Mouse (Mus musculus): ENCODE results near the gene Nr1d1. TPM values are rescaled to one million over a fixed set of nuclear protein-coding genes. Genes with fewer than 3 reads are reported as not detected.

Gene Nr1d1
- total RNA-seq (2021), result 100 to 1,000 TPM in 1 of 2 experiments, 10 to 100 TPM in 1; 56.3 to 152 TPM
- long read RNA-seq, experiment 1, transcript Nr1d1-201 (8 exons, 2,721 nt), result major isoform, 30 of 54 reads
- long read RNA-seq, experiment 1, partial matches to known transcripts, result 21 of 54 reads
- long read RNA-seq, experiment 1, other reads (novel, unspliced or antisense), result 3 of 54 reads
- long read RNA-seq, experiment 2, transcript Nr1d1-201 (8 exons, 2,721 nt), result major isoform, 63 of 118 reads
- long read RNA-seq, experiment 2, partial matches to known transcripts, result 45 of 118 reads
- long read RNA-seq, experiment 2, other reads (novel, unspliced or antisense), result 10 of 118 reads

GRCm38 (mm10) chr11:98774582-98775347 is at the start of gene Nr1d1:
Gene Nr1d1 (minus strand): TSS chr11:98775333.
- intact Hi-C loops (cut with DNase I), result loop anchor here (1.0 to 5.0 kb wide), 2 partner anchors 9 to 397 kb away; no protein-coding TSS in a partner anchor
- TF ChIP-seq CTCF (IDR thresholded peaks at IDR 0.05), result no peak
- H3K4me3 ChIP-seq, result peak within 1 kb of the TSS; percentile 87
- peak within 1 kb of the TSS; percentile 100 for H3K27ac ChIP-seq
- DNase-seq, result no peak

GRCm38 (mm10) chr11:98820968-98821367 is 45.8 kb upstream of the Nr1d1 start:
- DNase-seq, result no peak
- TF ChIP-seq CTCF (IDR thresholded peaks at IDR 0.05), result no peak
- intact Hi-C loops (cut with DNase I), result no loop called here

GRCm38 (mm10) chr11:98816706-98817239 is 41.6 kb upstream of the Nr1d1 start:
- DNase-seq, result no peak
- H3K4me3 ChIP-seq, result no peak overlapping the region
- intact Hi-C loops (cut with DNase I), result no loop called here
- no peak for TF ChIP-seq CTCF (IDR thresholded peaks at IDR 0.05)
- 0 out of 2 replicates have a peak overlapping the region, but pooled peaks have one; percentile 5 for H3K27ac ChIP-seq

More at GRCm38 (mm10) chr11:98820968-98821367, 45.8 kb upstream of the Nr1d1 start:
- no peak overlapping the region for H3K27ac ChIP-seq
- H3K4me3 ChIP-seq, result no peak overlapping the region

- TF ChIP-seq CTCF (IDR thresholded peaks at IDR 0.05), result no peak
- Histone ChIP-seq H3K4me3 (peak overlapping the region; percentile 83), H3K27ac (peak overlapping the region; percentile 99)
- no peak for DNase-seq
- intact Hi-C loops (cut with DNase I), result no loop called here
Measured at GRCm38 (mm10) chr11:98810686-98811085, 35.6 kb upstream of the Nr1d1 start.

- DNase-seq, result peak; percentile 99
Measured at GRCm38 (mm10) chr11:98809457-98810290, 34.5 kb upstream of the Nr1d1 start.

GRCm38 (mm10) chr11:98808417-98808816 is 33.3 kb upstream of the Nr1d1 start:
- Histone ChIP-seq H3K27ac (peak overlapping the region; percentile 99), H3K4me3 (no peak overlapping the region; the same call in 1 of the 2 replicates)
- no peak for TF ChIP-seq CTCF (IDR thresholded peaks at IDR 0.05)
- intact Hi-C loops (cut with DNase I), result loop anchor here (2.0 kb wide), 1 partner anchor 14 kb away; the partner anchor contains the start of gene Msl1
- DNase-seq, result no peak

More at GRCm38 (mm10) chr11:98809457-98810290, 34.5 kb upstream of the Nr1d1 start:
- peak overlapping the region; percentile 99 for H3K27ac ChIP-seq
- intact Hi-C loops (cut with DNase I), result loop anchor here (2.0 kb wide), 1 partner anchor 15 kb away; the partner anchor contains the start of gene Msl1
- TF ChIP-seq CTCF (IDR thresholded peaks at IDR 0.05), result peak; percentile 49
- H3K4me3 ChIP-seq, result peak overlapping the region; percentile 83

- H3K27ac ChIP-seq, result peak within 1 kb of the TSS; percentile 21; the same call in 1 of the 2 replicates
- DNase-seq, result no peak
Measured at GRCm38 (mm10) chr11:98804605-98805004, 29.5 kb upstream of the Nr1d1 start, which contains the start of gene Casc3. Gene Casc3 (plus strand): TSS chr11:98804905.

GRCm38 (mm10) chr11:98797909-98798308 is 22.8 kb upstream of the Nr1d1 start:
- H3K27ac ChIP-seq, result peak overlapping the region; percentile 98
- no peak for DNase-seq
- TF ChIP-seq CTCF (IDR thresholded peaks at IDR 0.05), result no peak
- H3K4me3 ChIP-seq, result peak overlapping the region; percentile 95
- intact Hi-C loops (cut with DNase I), result no loop called here

More at GRCm38 (mm10) chr11:98804605-98805004, 29.5 kb upstream of the Nr1d1 start, which contains the start of gene Casc3:
- H3K4me3 ChIP-seq, result no peak within 1 kb of the TSS
- TF ChIP-seq CTCF (IDR thresholded peaks at IDR 0.05), result no peak
- intact Hi-C loops (cut with DNase I), result no loop called here

GRCm38 (mm10) chr11:98797306-98797705 is 22.2 kb upstream of the Nr1d1 start:
- intact Hi-C loops (cut with DNase I), result no loop called here
- Histone ChIP-seq H3K4me3 (peak overlapping the region; percentile 95), H3K27ac (peak overlapping the region; percentile 98)
- TF ChIP-seq CTCF (IDR thresholded peaks at IDR 0.05), result no peak
- peak; percentile 51 for DNase-seq

- no peak for TF ChIP-seq CTCF (IDR thresholded peaks at IDR 0.05)
- intact Hi-C loops (cut with DNase I), result no loop called here
- Histone ChIP-seq H3K4me3 (peak overlapping the region; percentile 95), H3K27ac (peak overlapping the region; percentile 98)
- peak; percentile 73 for DNase-seq
Measured at GRCm38 (mm10) chr11:98796515-98797216, 21.5 kb upstream of the Nr1d1 start.
